Mouse (Mus musculus) brain, embryonic 14.5 days (tissue): ENCODE results near the gene Cgref1.

Experiments
- CTCF ChIP-seq: fragments of 200-500 bp; IDR thresholded peaks from 2 replicates; pipeline ENCODE4 v1.5.1; 2012; ENCODE audit warnings: inconsistent platforms, mild to moderate bottlenecking, moderate library complexity, borderline replicate concordance; ENCODE audit not compliant: insufficient read depth, insufficient read length; ENCODE audit errors: extremely low read depth
- POLR2A ChIP-seq: fragments of 200-500 bp; IDR thresholded peaks from 2 replicates; pipeline ENCODE4 v1.6.1; 2012; ENCODE audit warnings: mild to moderate bottlenecking, inconsistent platforms, borderline replicate concordance; ENCODE audit not compliant: poor library complexity, insufficient read depth, insufficient read length, severe bottlenecking; ENCODE audit errors: extremely low read depth

GRCm38 (mm10) chr5:30901860-30902259, 43.5 kb downstream of the Cgref1 start:
- no peak for TF ChIP-seq CTCF
- TF ChIP-seq POLR2A = no peak
